Mouse (Mus musculus) heart, embryonic 11.5 days (tissue): ENCODE results near the gene 1700001C19Rik. TPM values are rescaled to one million over a fixed set of nuclear protein-coding genes. Genes with fewer than 3 reads are reported as not detected.

Experiments used
- ATAC-seq: fragments of 200-750 bp; cut with Nextera tagmentation; replicated peaks from 2 replicates; pipeline ENCODE4 v1.8.0; 2017; ENCODE audit warnings: moderate library complexity; ENCODE audit not compliant: insufficient number of reproducible peaks, low FRiP score, low TSS enrichment
- H3K27ac ChIP-seq: fragments of 300-500 bp; sonication (generic); 2 replicates; pipeline ENCODE4 v1.5.1; 2014; ENCODE audit warnings: mild to moderate bottlenecking, low read depth, low read length
- H3K27me3 ChIP-seq: fragments of 300-500 bp; sonication (generic); 2 replicates; pipeline ENCODE4 v1.6.1; 2014; ENCODE audit warnings: mild to moderate bottlenecking, low read length, mixed read lengths; ENCODE audit not compliant: control insufficient read depth, insufficient read depth
- H3K36me3 ChIP-seq: fragments of 300-500 bp; sonication (generic); 2 replicates; pipeline ENCODE4 v1.6.1; 2014; ENCODE audit warnings: mild to moderate bottlenecking, low read length, moderate library complexity, mixed read lengths; ENCODE audit not compliant: control insufficient read depth, insufficient read depth
- H3K4me1 ChIP-seq: fragments of 300-500 bp; sonication (generic); 2 replicates; pipeline ENCODE4 v1.6.1; 2014; ENCODE audit warnings: low read length; ENCODE audit not compliant: control insufficient read depth, insufficient read depth
- H3K4me2 ChIP-seq: fragments of 300-500 bp; sonication (generic); 2 replicates; pipeline ENCODE4 v1.6.1; 2014; ENCODE audit warnings: mild to moderate bottlenecking, moderate library complexity
- H3K4me3 ChIP-seq: fragments of 300-500 bp; sonication (generic); 2 replicates; pipeline ENCODE4 v1.5.1; 2014; ENCODE audit warnings: low read depth, low read length
- H3K9ac ChIP-seq: fragments of 300-500 bp; sonication (generic); 2 replicates; pipeline ENCODE4 v1.6.1; 2014; ENCODE audit warnings: mild to moderate bottlenecking, low read depth, low read length, moderate library complexity
- H3K9me3 ChIP-seq: fragments of 300-500 bp; sonication (generic); replicated peaks from 2 replicates; pipeline ENCODE4 v1.6.1; 2016; ENCODE audit warnings: low read length; ENCODE audit not compliant: control insufficient read depth
- WGBS: fragments of 180-500 bp; shearing (Covaris S2); extraction: QIAGEN DNeasy Blood & Tissue Kit; methylation state at CpG from one replicate; pipeline ENCODE4 v1.1.7; 2014; ENCODE audit not compliant: insufficient replicate concordance; 5-methylcytosine and 5-hydroxymethylcytosine counted together
- polyA plus RNA-seq: library from polyadenylated mRNA; unstranded; fragments of >200 nt; fragmentation: Nextera tagmentation; extraction: Ambion mirVana; gene quantifications from 2 replicates; pipeline ENCODE4 v1.2.1, GENCODE M21; 2014

1700001C19Rik gene
- polyA plus RNA-seq, 1 experiment from 2014 or later = 1.2 TPM

DNA sequence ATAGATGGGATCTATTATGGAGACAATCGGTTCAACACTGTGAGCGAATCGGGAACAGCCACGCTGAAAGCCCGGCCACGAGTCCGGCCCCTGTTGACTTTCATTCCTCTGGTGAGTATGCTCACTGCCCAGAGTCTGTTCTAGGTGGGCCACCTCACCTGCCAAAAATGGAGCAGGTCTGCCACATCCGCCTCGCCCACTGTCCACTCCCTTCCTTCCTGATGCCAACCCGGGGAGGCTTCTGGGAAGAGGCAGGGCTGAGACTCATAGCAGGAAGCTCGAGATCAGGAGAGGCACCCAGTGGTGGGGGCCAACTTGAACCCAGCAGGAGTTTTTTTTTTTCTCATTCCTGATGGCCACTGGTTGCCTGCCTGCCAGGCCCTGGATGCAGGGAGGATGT, 9.4 kb upstream of the 1700001C19Rik start:
- no peak overlapping the region for H3K4me3 ChIP-seq
- no peaks in the 10 kb centered on the region for H3K36me3 ChIP-seq
- no peak overlapping the region for H3K4me2 ChIP-seq
- WGBS = 75% methylated on average over 11 of the region's 11 CpGs
- H3K4me1 ChIP-seq = peaks cover 71% of the 10 kb centered on the region
- peak overlapping the region; percentile 54 for H3K27ac ChIP-seq
- no peaks in the 10 kb centered on the region for H3K9me3 ChIP-seq
- H3K9ac ChIP-seq = no peak overlapping the region; the same call in 1 of the 2 replicates
- H3K27me3 ChIP-seq = no peaks in the 10 kb centered on the region
- ATAC-seq = no peak

DNA sequence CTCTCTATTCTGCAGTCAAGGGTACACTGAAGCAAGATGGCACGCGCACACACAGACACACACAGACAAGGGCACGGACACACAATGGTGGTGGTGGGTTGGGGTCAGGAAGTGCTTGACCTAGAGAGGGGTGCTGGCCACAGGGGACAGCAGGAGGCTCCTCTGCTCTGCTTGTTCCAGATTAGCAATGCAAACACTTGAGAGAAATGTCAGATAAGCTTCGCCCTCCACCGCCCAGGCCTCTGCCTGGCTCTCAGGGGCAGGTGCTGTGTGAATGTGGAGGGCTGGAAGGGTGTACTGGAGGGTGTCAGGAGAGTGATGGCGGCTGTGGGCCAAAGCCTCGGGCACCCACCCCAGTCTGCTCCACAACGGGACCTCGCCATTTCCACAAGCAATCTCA, 8.8 kb upstream of the 1700001C19Rik start:
- no peak overlapping the region for H3K4me2 ChIP-seq
- peak overlapping the region; percentile 54 for H3K27ac ChIP-seq
- peak overlapping the region; percentile 10; the same call in 1 of the 2 replicates for H3K9ac ChIP-seq
- H3K27me3 ChIP-seq = no peaks in the 10 kb centered on the region
- no peaks in the 10 kb centered on the region for H3K9me3 ChIP-seq
- H3K36me3 ChIP-seq = no peaks in the 10 kb centered on the region
- 22% methylated on average over 9 of the region's 9 CpGs for WGBS
- no peak overlapping the region for H3K4me3 ChIP-seq
- 0 out of 2 replicates have a peak, but pooled peaks have one; percentile 47 for ATAC-seq
- H3K4me1 ChIP-seq = peaks cover 71% of the 10 kb centered on the region

DNA sequence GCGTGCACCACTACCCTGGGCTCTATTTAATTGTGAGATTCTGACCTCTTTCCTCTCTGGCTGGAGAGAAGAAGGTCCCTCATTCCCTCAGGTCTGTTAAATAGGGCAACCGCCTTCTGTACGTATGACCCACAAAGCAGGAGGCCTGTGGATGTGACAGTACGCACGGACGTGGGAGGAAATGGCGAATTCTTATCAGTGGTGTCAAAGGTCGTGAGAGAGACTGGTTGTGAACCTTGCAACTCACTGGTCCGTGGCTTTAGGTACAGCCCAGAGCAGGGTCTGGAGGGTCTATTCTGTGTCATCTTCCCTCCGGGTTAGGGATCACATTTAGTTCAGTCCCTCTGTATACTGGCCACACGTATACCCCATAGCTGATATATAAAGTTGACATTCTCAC, 8.3 kb upstream of the 1700001C19Rik start:
- peak overlapping the region; percentile 54 for H3K27ac ChIP-seq
- H3K27me3 ChIP-seq = no peaks in the 10 kb centered on the region
- no peak overlapping the region for H3K4me3 ChIP-seq
- H3K9ac ChIP-seq = no peak overlapping the region
- no peaks in the 10 kb centered on the region for H3K9me3 ChIP-seq
- H3K4me1 ChIP-seq = peaks cover 69% of the 10 kb centered on the region
- ATAC-seq = no peak
- no peak overlapping the region for H3K4me2 ChIP-seq
- no peaks in the 10 kb centered on the region for H3K36me3 ChIP-seq
- 44% methylated on average over 11 of the region's 11 CpGs for WGBS

- no peak overlapping the region for H3K4me3 ChIP-seq
- 52% methylated on average over 6 of the region's 6 CpGs for WGBS
- ATAC-seq = no peak
- H3K4me2 ChIP-seq = no peak overlapping the region; the same call in 1 of the 2 replicates
- peaks cover 65% of the 10 kb centered on the region for H3K4me1 ChIP-seq
- no peaks in the 10 kb centered on the region for H3K27me3 ChIP-seq
- H3K9me3 ChIP-seq = no peaks in the 10 kb centered on the region
- H3K9ac ChIP-seq = peak overlapping the region; percentile 28; the same call in 1 of the 2 replicates
- H3K27ac ChIP-seq = peak overlapping the region; percentile 38
- no peaks in the 10 kb centered on the region for H3K36me3 ChIP-seq
Measured at GRCm38 (mm10) chr17:47444113-47444512, 6.9 kb upstream of the 1700001C19Rik start.

- 67% methylated on average over 3 of the region's 3 CpGs for WGBS
Measured at GRCm38 (mm10) chr17:47442271-47442670, 5.1 kb upstream of the 1700001C19Rik start.

DNA sequence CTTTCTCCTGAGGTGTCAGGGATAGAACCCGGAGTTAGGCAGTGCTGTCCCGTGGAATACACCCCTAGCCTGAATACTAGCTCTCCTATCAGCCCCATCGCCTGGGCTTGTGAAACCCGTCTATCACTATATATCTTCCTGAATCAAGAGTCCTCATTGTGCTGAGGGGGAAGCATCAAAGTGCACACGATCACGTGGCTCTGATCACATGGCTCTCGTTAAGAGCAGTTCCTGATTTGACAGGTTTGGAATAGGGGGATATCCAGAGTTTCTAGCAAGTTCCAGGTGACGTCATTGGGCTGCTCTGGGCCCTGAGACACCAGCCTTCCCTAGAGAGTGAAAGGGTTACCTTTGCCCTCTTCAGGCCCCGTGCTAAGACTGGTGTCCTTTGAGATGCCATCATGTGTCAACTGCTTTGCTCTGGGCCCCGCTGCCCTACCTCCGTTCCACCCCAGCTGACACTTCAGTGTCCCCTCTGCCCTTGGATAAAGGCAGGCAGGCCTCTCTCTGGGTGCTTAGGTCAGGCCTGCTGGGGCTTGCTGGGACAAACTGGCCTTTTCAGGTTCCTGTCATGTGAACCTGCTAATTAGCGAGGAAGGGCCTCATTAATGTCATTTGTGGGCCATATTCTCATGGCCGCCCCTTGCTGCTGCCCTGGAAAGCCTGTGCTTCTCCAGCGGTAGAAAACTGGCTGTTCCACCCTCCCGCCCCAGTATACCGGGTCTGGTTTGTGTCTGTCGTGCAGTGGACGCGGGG, 4.3 kb upstream of the 1700001C19Rik start:
- no peak for ATAC-seq
- Histone ChIP-seq H3K27me3 (peaks cover 7% of the 10 kb centered on the region; the same call in 1 of the 2 replicates), H3K4me3 (no peak overlapping the region), H3K4me1 (peaks cover 57% of the 10 kb centered on the region), H3K27ac (peak overlapping the region; percentile 51; the same call in 1 of the 2 replicates), H3K4me2 (no peak overlapping the region), H3K36me3 (no peaks in the 10 kb centered on the region), H3K9ac (no peak overlapping the region), H3K9me3 (no peaks in the 10 kb centered on the region)
- 38% methylated on average over 19 of the region's 19 CpGs for WGBS

More at GRCm38 (mm10) chr17:47442271-47442670, 5.1 kb upstream of the 1700001C19Rik start:
- no peak for ATAC-seq
- H3K27me3 ChIP-seq = peaks cover 2% of the 10 kb centered on the region; the same call in 1 of the 2 replicates
- no peaks in the 10 kb centered on the region for H3K36me3 ChIP-seq
- no peak overlapping the region for H3K4me2 ChIP-seq
- H3K9ac ChIP-seq = no peak overlapping the region
- peaks cover 57% of the 10 kb centered on the region for H3K4me1 ChIP-seq
- no peak overlapping the region for H3K27ac ChIP-seq
- no peaks in the 10 kb centered on the region for H3K9me3 ChIP-seq
- H3K4me3 ChIP-seq = no peak overlapping the region

- no peaks in the 10 kb centered on the region for H3K36me3 ChIP-seq
- no peak overlapping the region for H3K4me2 ChIP-seq
- no peak for ATAC-seq
- H3K9ac ChIP-seq = 0 out of 2 replicates have a peak overlapping the region, but pooled peaks have one; percentile 10
- 20% methylated on average over 9 of the region's 9 CpGs for WGBS
- peak overlapping the region; percentile 35; the same call in 1 of the 2 replicates for H3K27ac ChIP-seq
- no peak overlapping the region for H3K4me3 ChIP-seq
- H3K27me3 ChIP-seq = peaks cover 9% of the 10 kb centered on the region; the same call in 1 of the 2 replicates
- no peaks in the 10 kb centered on the region for H3K9me3 ChIP-seq
- peaks cover 49% of the 10 kb centered on the region for H3K4me1 ChIP-seq
Measured at GRCm38 (mm10) chr17:47440359-47440890, 3.2 kb upstream of the 1700001C19Rik start.

DNA sequence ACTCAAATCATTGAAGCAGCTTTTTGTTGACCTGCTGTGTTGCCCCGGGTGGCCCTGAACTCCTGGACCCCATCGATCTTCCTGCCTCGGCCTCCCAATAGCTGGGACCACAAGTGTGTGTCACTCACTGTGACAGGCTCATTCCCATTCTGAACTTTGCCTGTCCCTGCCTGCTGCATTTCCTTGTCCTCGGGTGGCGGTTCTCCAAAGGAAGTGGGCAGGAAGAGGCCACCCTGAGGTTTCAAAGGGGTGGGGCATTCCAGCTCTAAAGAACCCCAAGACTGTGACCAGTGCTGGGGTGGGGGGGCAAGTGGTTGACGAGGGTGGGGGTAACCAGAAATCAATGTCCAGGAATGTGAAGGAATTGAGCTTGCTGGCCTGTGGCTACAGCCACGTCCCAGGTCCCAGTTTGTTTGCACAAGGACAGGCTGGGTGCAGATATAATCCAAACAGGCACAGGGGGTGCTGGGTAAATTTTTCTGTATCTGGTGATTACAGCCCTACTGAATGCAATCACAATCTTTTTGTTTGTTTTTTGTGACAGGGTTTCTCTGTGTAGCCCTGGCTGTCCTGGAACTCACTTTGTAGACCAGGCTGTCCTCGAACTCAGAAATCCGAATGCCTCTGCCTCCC, 2.3 kb upstream of the 1700001C19Rik start:
- H3K27me3 ChIP-seq = peaks cover 9% of the 10 kb centered on the region; the same call in 1 of the 2 replicates
- H3K9me3 ChIP-seq = no peaks in the 10 kb centered on the region
- 37% methylated on average over 9 of the region's 9 CpGs for WGBS
- H3K36me3 ChIP-seq = no peaks in the 10 kb centered on the region
- H3K4me2 ChIP-seq = no peak overlapping the region
- H3K9ac ChIP-seq = no peak overlapping the region
- peaks cover 48% of the 10 kb centered on the region for H3K4me1 ChIP-seq
- H3K4me3 ChIP-seq = no peak overlapping the region
- ATAC-seq = no peak
- H3K27ac ChIP-seq = no peak overlapping the region
